Mouse (Mus musculus): Measurements from ENCODE around the gene Rarres2.

- TF ChIP-seq POLR2A (IDR thresholded peaks at IDR 0.05; ENCODE audit: control insufficient read depth, low read depth, low read length) (no peak), CTCF (IDR thresholded peaks at IDR 0.05; ENCODE audit: control insufficient read depth, insufficient read depth, insufficient replicate concordance, low read depth, low read length) (no peak)
These were observed 41.7 kb downstream of the Rarres2 start for GRCm38 (mm10) chr6:48530862-48531261.
